Mouse (Mus musculus): ENCODE results near the gene Dnhd1. TPM values are rescaled to one million over a fixed set of nuclear protein-coding genes. Genes with fewer than 3 reads are reported as not detected.
"Not testable (repeated sequence)": the region's sequence is repeated elsewhere in the genome, so short reads cannot be mapped to it uniquely, and the experiment has no call there.

Gene Dnhd1
- total RNA-seq, 2 experiments from 2014 or later: 1.6 to 2.3 TPM

- peak; percentile 96 to 97 for DNase-seq
Measured at GRCm38 (mm10) chr7:105640233-105640893, 10.3 kb upstream of the Dnhd1 start, which contains the start of the genes Arfip2 and Gm45799. Gene Arfip2 (minus strand): TSS chr7:105640416. Gene Gm45799 (plus strand): TSS chr7:105640552.

GRCm38 (mm10) chr7:105640894-105641255, 9.8 kb upstream of the Dnhd1 start:
- DNase-seq: peak in 1 of 2 experiments; percentile 35

- no peak for DNase-seq
Measured at GRCm38 (mm10) chr7:105641936-105642335, 8.7 kb upstream of the Dnhd1 start.

- DNase-seq: no peak
Measured at GRCm38 (mm10) chr7:105685541-105686197, 35.0 kb downstream of the Dnhd1 start.

GRCm38 (mm10) chr7:105690875-105691274, 40.2 kb downstream of the Dnhd1 start:
- DNase-seq: no peak

GRCm38 (mm10) chr7:105703184-105703583, 52.6 kb downstream of the Dnhd1 start:
- no peak for DNase-seq

GRCm38 (mm10) chr7:105703816-105704215, 53.2 kb downstream of the Dnhd1 start:
- no peak for DNase-seq

- DNase-seq: no peak
Measured at GRCm38 (mm10) chr7:105708733-105709132, 58.1 kb downstream of the Dnhd1 start.

- DNase-seq: no peak
Measured at GRCm38 (mm10) chr7:105715366-105715765, 64.7 kb downstream of the Dnhd1 start.

GRCm38 (mm10) chr7:105721916-105722315, 71.3 kb downstream of the Dnhd1 start:
- no peak for DNase-seq

- peak; percentile 20 to 48 for DNase-seq
Measured at GRCm38 (mm10) chr7:105726144-105726979, 75.7 kb downstream of the Dnhd1 start.

- no peak for DNase-seq
Measured at GRCm38 (mm10) chr7:105726980-105727325, 76.3 kb downstream of the Dnhd1 start.

GRCm38 (mm10) chr7:105728701-105729428, 78.2 kb downstream of the Dnhd1 start:
- DNase-seq: no peak

- DNase-seq: no peak
Measured at GRCm38 (mm10) chr7:105733836-105734235, 83.2 kb downstream of the Dnhd1 start.

GRCm38 (mm10) chr7:105734826-105735225, 84.2 kb downstream of the Dnhd1 start:
- no peak for DNase-seq

GRCm38 (mm10) chr7:105735464-105735863, 84.8 kb downstream of the Dnhd1 start:
- DNase-seq: not testable (repeated sequence)

GRCm38 (mm10) chr7:105736264-105736901, 85.8 kb downstream of the Dnhd1 start, which contains the start of gene Ilk:
Gene Ilk (plus strand): TSS chr7:105736592.
- DNase-seq: peak; percentile 94

- peak; percentile 59 to 62 for DNase-seq
Measured at GRCm38 (mm10) chr7:105736911-105737521, 86.4 kb downstream of the Dnhd1 start, which contains the start of gene Rrp8. Gene Rrp8 (minus strand): TSS chr7:105737385.

- DNase-seq: no peak
Measured at GRCm38 (mm10) chr7:105737648-105738047, 87.0 kb downstream of the Dnhd1 start.

GRCm38 (mm10) chr7:105738286-105738685, 87.7 kb downstream of the Dnhd1 start:
- no peak for DNase-seq

GRCm38 (mm10) chr7:105738948-105739347, 88.3 kb downstream of the Dnhd1 start:
- DNase-seq: peak; percentile 66 to 80

Data from adrenal gland, postnatal 36 days (tissue).